Mouse (Mus musculus) forebrain, embryonic 15.5 days (tissue): ENCODE measurements around the gene Slc35g2. TPM values are rescaled to one million over a fixed set of nuclear protein-coding genes. Genes with fewer than 3 reads are reported as not detected.
A peak's percentile ranks its signal among the peaks of the same experiment; 100 is the strongest.

Experiments used
- ATAC-seq: fragments of 200-750 bp; cut with Nextera tagmentation; replicated peaks from 2 replicates; pipeline ENCODE4 v1.8.0; 2017; ENCODE audit warnings: mild to moderate bottlenecking, moderate TSS enrichment, moderate library complexity
- H3K27ac ChIP-seq: fragments of 300-500 bp; sonication (generic); replicated peaks from 2 replicates; pipeline ENCODE4 v1.5.1; 2015; ENCODE audit warnings: mild to moderate bottlenecking, inconsistent platforms
- H3K27me3 ChIP-seq: fragments of 300-500 bp; sonication (generic); 2 replicates; pipeline ENCODE4 v1.6.1; 2015; ENCODE audit warnings: inconsistent platforms
- H3K36me3 ChIP-seq: fragments of 300-500 bp; sonication (generic); 2 replicates; pipeline ENCODE4 v1.6.1; 2015; ENCODE audit warnings: mild to moderate bottlenecking, inconsistent platforms
- H3K4me1 ChIP-seq: fragments of 300-500 bp; sonication (generic); 2 replicates; pipeline ENCODE4 v1.6.1; 2015; ENCODE audit warnings: inconsistent platforms
- H3K4me2 ChIP-seq: fragments of 300-500 bp; sonication (generic); replicated peaks from 2 replicates; pipeline ENCODE4 v1.6.1; 2015; ENCODE audit warnings: mild to moderate bottlenecking, inconsistent platforms
- H3K4me3 ChIP-seq: fragments of 300-500 bp; sonication (generic); 2 replicates; pipeline ENCODE4 v1.5.1; 2015; ENCODE audit warnings: mild to moderate bottlenecking, inconsistent platforms
- H3K9ac ChIP-seq: fragments of 300-500 bp; sonication (generic); replicated peaks from 2 replicates; pipeline ENCODE4 v1.6.1; 2015; ENCODE audit warnings: mild to moderate bottlenecking, inconsistent platforms
- H3K9me3 ChIP-seq: fragments of 300-500 bp; sonication (generic); 2 replicates; pipeline ENCODE4 v1.6.1; 2016; ENCODE audit warnings: inconsistent platforms
- WGBS: fragments of 180-500 bp; shearing (Covaris S2); methylation state at CpG from one replicate; pipeline ENCODE4 v1.1.7; 2015; ENCODE audit warnings: mixed read lengths; 5-methylcytosine and 5-hydroxymethylcytosine counted together
- polyA plus RNA-seq: library from polyadenylated mRNA; unstranded; fragments of >200 nt; fragmentation: Nextera tagmentation; extraction: Ambion mirVana; gene quantifications from 2 replicates; pipeline ENCODE4 v1.2.1, GENCODE M21; 2015

The Slc35g2 gene
- 5.6 and 8.5 TPM in 2 replicates for polyA plus RNA-seq

DNA sequence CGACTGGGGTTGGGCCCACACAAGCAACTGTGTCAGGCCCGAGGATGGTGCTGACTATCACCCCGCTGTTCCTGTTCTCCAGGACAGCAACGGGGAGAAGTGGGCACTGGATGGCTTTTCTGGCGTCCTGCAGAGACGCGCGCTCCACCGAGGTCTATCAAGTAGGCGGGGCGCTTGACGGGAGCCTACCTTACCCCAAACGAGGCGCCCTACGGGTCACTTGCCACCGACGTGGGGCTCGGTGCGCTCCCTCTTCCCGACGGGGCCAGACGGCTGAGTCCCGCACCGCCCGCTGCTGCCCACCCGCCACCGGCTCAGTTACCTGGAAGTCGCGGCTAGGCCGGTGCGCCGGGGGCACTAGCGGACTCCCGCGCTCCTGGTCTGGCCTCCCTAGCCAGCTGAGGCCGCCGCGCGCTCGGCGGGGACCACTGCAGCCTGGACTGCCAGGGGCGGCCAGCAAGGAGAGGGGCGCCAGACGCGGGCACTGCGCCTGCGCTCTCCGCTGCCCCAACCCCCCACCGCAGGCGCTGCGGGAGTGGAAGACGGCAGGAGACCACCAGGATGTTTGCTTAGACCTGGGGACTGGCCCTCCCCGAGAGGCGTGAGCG lies at the start of gene Slc35g2:
Gene Slc35g2 (minus strand): TSS at position 465 of the 608 bp plus-strand sequence.
- peaks cover 16% of the 10 kb centered on the region for H3K4me1 ChIP-seq
- ATAC-seq, result peak; percentile 91
- peak within 1 kb of the TSS; percentile 48 for H3K9ac ChIP-seq
- peak within 1 kb of the TSS; percentile 81 for H3K4me3 ChIP-seq
- peak within 1 kb of the TSS; percentile 95 for H3K4me2 ChIP-seq
- under 1% methylated on average over 36 of the region's 55 CpGs for WGBS
- no peaks in the 10 kb centered on the region for H3K36me3 ChIP-seq
- H3K9me3 ChIP-seq, result no peaks in the 10 kb centered on the region
- peaks cover 6% of the 10 kb centered on the region; the same call in 1 of the 2 replicates for H3K27me3 ChIP-seq
- H3K27ac ChIP-seq, result no peak within 1 kb of the TSS; the same call in 1 of the 2 replicates

DNA sequence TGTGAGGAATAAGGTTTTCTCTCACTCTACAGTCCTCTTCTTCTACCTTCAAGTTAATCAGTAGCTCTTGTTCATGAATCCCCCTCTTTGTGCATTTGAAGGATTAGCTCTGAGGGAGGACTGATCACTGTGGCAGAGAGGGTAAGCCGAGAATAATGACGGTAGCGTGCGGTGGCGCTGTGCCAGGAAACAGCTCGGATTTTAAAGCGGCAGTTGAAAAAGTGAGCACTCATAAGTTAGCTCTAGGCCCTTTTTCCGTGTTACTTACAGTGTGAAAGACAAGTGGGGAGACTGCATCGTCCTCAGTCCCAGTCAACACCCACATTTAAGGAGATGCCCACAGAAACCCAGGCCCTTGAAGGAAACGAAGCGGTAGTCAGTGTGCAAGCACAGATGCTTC lies 46.1 kb upstream of the Slc35g2 start:
- 5% methylated on average over 11 of the region's 11 CpGs for WGBS
- Histone ChIP-seq H3K9me3 (no peaks in the 10 kb centered on the region), H3K27ac (0 out of 2 replicates have a peak overlapping the region, but pooled peaks have one; percentile 21), H3K36me3 (no peaks in the 10 kb centered on the region), H3K4me2 (peak overlapping the region; percentile 26), H3K4me1 (peaks cover 14% of the 10 kb centered on the region), H3K27me3 (no peaks in the 10 kb centered on the region), H3K4me3 (no peak overlapping the region), H3K9ac (no peak overlapping the region)
- 0 out of 2 replicates have a peak, but pooled peaks have one; percentile 26 for ATAC-seq

DNA sequence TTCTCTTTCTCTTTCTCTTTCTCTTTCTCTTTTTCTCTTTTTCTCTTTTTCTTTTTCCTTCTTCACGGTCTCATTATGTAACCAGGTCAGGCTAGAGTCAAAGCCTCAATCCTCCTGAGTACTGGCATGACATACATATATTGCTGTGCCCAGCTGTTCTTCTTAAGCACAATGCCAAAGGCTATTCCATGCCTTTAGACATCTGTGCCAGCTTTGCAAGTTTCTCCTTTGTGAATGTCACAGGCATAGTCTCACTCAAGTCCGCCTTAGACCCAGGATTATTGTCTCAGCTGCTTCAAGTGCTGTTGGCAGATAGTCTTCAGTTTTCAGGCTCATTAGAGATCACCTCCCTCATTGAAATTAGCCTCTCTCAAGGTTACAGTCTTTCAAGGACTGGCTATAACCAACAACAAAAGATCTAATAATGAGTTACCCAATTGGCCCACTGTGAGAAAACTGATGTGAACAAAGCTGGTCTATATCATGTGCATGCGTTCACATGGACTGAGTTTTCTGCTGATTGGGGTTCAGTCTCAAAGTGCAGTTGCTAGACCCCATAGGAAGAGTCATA lies 42.7 kb upstream of the Slc35g2 start:
- Histone ChIP-seq H3K4me2 (no peak overlapping the region), H3K4me1 (peaks cover 10% of the 10 kb centered on the region), H3K27ac (no peak overlapping the region), H3K27me3 (no peaks in the 10 kb centered on the region), H3K36me3 (no peaks in the 10 kb centered on the region), H3K9ac (no peak overlapping the region), H3K9me3 (no peaks in the 10 kb centered on the region), H3K4me3 (no peak overlapping the region)
- no peak for ATAC-seq
- WGBS, result 26% methylated on average over 3 of the region's 3 CpGs

GRCm38 (mm10) chr9:100605985-100606554 lies 35.2 kb upstream of the Slc35g2 start:
- no peak overlapping the region for H3K4me2 ChIP-seq
- H3K4me1 ChIP-seq, result peaks cover 9% of the 10 kb centered on the region
- H3K9ac ChIP-seq, result no peak overlapping the region
- peak; percentile 68; the same call in 1 of the 2 replicates for ATAC-seq
- H3K27ac ChIP-seq, result no peak overlapping the region
- no peaks in the 10 kb centered on the region for H3K9me3 ChIP-seq
- WGBS, result 25% methylated on average over 7 of the region's 7 CpGs
- H3K27me3 ChIP-seq, result no peaks in the 10 kb centered on the region
- H3K4me3 ChIP-seq, result no peak overlapping the region
- H3K36me3 ChIP-seq, result no peaks in the 10 kb centered on the region

DNA sequence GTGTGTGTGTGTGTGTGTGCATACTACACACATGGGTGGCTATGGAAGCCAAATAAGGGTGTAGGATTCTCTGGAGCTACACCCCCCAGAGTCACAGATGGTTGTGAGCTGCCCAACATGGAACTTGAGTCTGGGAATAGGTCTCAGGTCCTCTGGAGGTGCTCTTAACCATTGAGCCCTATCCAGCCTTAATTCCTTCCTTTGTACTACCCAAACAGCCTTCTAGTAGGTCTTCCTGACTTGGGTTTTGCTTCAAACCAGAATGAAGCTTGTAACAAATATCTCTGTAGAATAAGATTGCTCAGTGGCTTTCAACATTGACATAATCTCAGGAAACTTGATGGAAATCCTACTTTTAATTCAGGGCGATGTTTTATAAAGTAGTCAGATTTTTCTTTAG lies 34.6 kb upstream of the Slc35g2 start:
- H3K9me3 ChIP-seq, result no peaks in the 10 kb centered on the region
- H3K9ac ChIP-seq, result no peak overlapping the region
- 98% methylated on average over 1 of the region's 1 CpGs for WGBS
- no peak for ATAC-seq
- peaks cover 9% of the 10 kb centered on the region for H3K4me1 ChIP-seq
- H3K27ac ChIP-seq, result no peak overlapping the region
- H3K27me3 ChIP-seq, result no peaks in the 10 kb centered on the region
- no peaks in the 10 kb centered on the region for H3K36me3 ChIP-seq
- no peak overlapping the region for H3K4me2 ChIP-seq
- H3K4me3 ChIP-seq, result no peak overlapping the region

DNA sequence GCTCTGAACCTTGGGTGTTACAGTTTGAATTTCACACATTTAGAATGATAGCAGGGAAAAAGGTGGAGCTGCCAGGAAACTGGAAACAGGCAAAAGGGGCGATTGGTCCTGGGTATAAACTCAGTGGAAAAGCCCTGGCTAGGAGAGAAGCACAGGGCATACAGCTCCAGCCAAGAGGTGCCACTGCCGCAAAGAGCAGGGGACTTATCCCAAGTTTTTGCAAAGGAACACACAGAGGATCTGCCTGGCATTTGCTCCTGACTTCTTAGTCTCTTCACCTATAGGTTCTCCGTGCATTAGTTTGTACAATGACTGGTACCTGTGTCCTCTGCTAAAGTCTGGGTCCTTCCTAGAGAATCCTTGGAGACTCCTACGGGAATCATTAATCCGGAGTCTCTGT lies 32.3 kb upstream of the Slc35g2 start:
- Histone ChIP-seq H3K4me3 (no peak overlapping the region), H3K27me3 (no peaks in the 10 kb centered on the region), H3K9ac (no peak overlapping the region), H3K9me3 (no peaks in the 10 kb centered on the region), H3K36me3 (no peaks in the 10 kb centered on the region), H3K4me2 (no peak overlapping the region), H3K4me1 (peaks cover 18% of the 10 kb centered on the region), H3K27ac (no peak overlapping the region)
- 54% methylated on average over 5 of the region's 5 CpGs for WGBS
- no peak for ATAC-seq

- Histone ChIP-seq H3K27me3 (no peaks in the 10 kb centered on the region), H3K9me3 (no peaks in the 10 kb centered on the region), H3K4me2 (no peak overlapping the region), H3K36me3 (no peaks in the 10 kb centered on the region), H3K9ac (no peak overlapping the region), H3K4me1 (peaks cover 18% of the 10 kb centered on the region), H3K27ac (no peak overlapping the region), H3K4me3 (no peak overlapping the region)
- ATAC-seq, result no peak
- 98% methylated on average over 1 of the region's 1 CpGs for WGBS
Observed at GRCm38 (mm10) chr9:100602130-100602529, 31.2 kb upstream of the Slc35g2 start.

- Histone ChIP-seq H3K9ac (no peak overlapping the region), H3K27ac (no peak overlapping the region), H3K4me1 (peaks cover 9% of the 10 kb centered on the region; the same call in 1 of the 2 replicates), H3K27me3 (no peaks in the 10 kb centered on the region), H3K36me3 (no peaks in the 10 kb centered on the region), H3K4me3 (no peak overlapping the region), H3K4me2 (no peak overlapping the region), H3K9me3 (no peaks in the 10 kb centered on the region)
- WGBS, result 18% methylated on average over 3 of the region's 3 CpGs
- ATAC-seq, result no peak
Observed at GRCm38 (mm10) chr9:100599761-100600328, 29.0 kb upstream of the Slc35g2 start.

DNA sequence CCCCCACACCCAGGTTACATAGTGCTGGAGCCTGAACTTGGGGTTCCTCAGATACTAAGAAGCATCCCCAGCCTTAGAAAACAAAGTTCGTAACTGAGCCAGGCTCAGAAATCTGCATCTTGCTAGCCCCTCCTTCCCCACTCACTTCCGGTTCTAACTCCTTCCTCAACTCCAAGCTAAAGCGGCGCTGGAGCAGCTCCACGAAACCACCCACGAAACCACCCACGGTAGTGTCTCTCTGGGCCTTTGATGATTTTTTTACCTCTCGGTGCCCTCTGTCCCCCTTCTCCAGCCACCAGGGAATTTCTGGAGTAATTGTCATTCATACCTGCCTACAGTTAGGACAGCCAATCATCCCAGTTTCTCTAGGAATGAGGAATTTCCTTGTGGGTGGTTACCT lies 26.7 kb upstream of the Slc35g2 start, which contains the start of gene Stag1:
Gene Stag1 (plus strand): TSS at position 253 of the 400 bp plus-strand sequence.
- WGBS, result 93% methylated on average over 8 of the region's 8 CpGs
- Histone ChIP-seq H3K4me3 (no peak within 1 kb of the TSS), H3K9me3 (no peaks in the 10 kb centered on the region), H3K4me1 (peaks cover 9% of the 10 kb centered on the region; the same call in 1 of the 2 replicates), H3K27ac (no peak within 1 kb of the TSS; the same call in 1 of the 2 replicates), H3K36me3 (no peaks in the 10 kb centered on the region), H3K9ac (no peak within 1 kb of the TSS), H3K4me2 (no peak within 1 kb of the TSS), H3K27me3 (no peaks in the 10 kb centered on the region)
- ATAC-seq, result no peak

- 88% methylated on average over 8 of the region's 8 CpGs for WGBS
- no peaks in the 10 kb centered on the region for H3K9me3 ChIP-seq
- no peaks in the 10 kb centered on the region for H3K36me3 ChIP-seq
- ATAC-seq, result no peak
- H3K4me1 ChIP-seq, result peaks cover 9% of the 10 kb centered on the region; the same call in 1 of the 2 replicates
- H3K4me2 ChIP-seq, result no peak overlapping the region
- H3K27ac ChIP-seq, result no peak overlapping the region
- H3K27me3 ChIP-seq, result no peaks in the 10 kb centered on the region
- H3K9ac ChIP-seq, result no peak overlapping the region
- no peak overlapping the region for H3K4me3 ChIP-seq
Observed at GRCm38 (mm10) chr9:100596317-100596716, 25.4 kb upstream of the Slc35g2 start.

GRCm38 (mm10) chr9:100590462-100590861 lies 19.6 kb upstream of the Slc35g2 start:
- no peak overlapping the region for H3K4me3 ChIP-seq
- H3K27ac ChIP-seq, result no peak overlapping the region
- H3K27me3 ChIP-seq, result no peaks in the 10 kb centered on the region
- H3K9ac ChIP-seq, result no peak overlapping the region
- no peaks in the 10 kb centered on the region for H3K9me3 ChIP-seq
- no peaks in the 10 kb centered on the region for H3K36me3 ChIP-seq
- no peak for ATAC-seq
- no peak overlapping the region for H3K4me2 ChIP-seq
- WGBS, result 75% methylated on average over 4 of the region's 4 CpGs
- H3K4me1 ChIP-seq, result no peaks in the 10 kb centered on the region

DNA sequence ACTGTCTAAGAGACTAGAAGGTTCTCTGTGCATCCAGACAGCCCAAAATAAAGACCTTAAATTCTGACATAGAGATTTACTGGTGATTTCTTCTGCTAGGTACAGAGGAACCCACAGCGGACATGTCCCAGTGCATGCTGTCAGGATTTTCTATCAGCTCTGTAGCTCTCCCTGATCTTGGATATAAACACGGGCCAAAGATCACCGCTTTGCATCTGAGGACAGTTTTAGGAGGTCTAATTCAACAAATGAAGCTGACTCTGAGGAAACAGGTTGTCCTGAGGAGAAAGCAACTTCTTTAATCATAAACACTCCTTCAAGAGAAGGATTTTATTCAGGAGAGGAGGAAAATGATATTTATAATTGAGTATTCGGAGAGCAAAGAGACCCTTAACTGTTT lies 13.1 kb upstream of the Slc35g2 start:
- Histone ChIP-seq H3K36me3 (no peaks in the 10 kb centered on the region), H3K9ac (no peak overlapping the region), H3K27ac (no peak overlapping the region), H3K4me3 (no peak overlapping the region), H3K9me3 (no peaks in the 10 kb centered on the region), H3K4me1 (peaks cover 25% of the 10 kb centered on the region), H3K4me2 (no peak overlapping the region), H3K27me3 (no peaks in the 10 kb centered on the region)
- ATAC-seq, result no peak
- WGBS, result 89% methylated on average over 4 of the region's 4 CpGs
